Mouse (Mus musculus): ENCODE measurements around the gene Cdc34.

DNA sequence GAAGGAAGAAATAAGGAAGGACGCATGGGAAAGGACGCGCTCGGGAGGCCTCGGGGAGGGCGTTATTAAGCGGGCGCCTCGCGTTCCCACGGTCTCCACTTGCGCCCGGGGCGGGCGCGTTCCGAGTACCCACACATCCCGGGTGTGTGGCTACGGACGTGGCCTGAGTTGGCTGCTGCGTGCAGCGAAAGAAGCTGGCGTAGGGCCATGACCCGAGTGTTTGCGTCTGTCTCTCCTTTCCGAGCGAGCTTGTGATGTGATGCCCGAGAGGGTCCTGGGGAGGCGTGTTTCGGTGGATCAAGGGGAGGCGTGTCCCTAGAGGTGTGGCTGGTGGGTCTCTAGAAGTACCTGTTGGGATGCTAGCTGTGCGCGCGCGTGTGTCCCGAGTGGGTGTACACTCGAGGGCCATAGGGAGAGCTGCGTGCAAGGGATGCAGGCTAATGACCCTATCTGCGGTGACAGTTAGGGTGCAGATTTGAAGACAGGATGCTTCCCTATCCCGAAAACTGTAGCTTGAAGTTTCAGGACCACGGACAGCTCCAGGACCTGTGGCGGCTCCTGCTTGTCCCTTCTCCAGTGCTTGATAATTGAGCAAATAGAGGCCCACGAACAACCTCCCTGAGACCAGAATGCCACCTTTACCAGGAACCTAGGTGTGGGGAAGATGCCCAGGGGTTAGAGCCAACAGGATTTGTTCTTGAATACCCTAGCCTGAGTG lies 35.8 kb downstream of the Cdc34 start:
- TF ChIP-seq CTCF (IDR thresholded peaks at IDR 0.05; ENCODE audit: low read depth) (no peak), EP300 (IDR thresholded peaks at IDR 0.05; ENCODE audit: low read depth) (no peak)
